Mouse (Mus musculus) stomach, embryonic 14.5 days (tissue): ENCODE measurements around the gene Efna2. TPM values are rescaled to one million over a fixed set of nuclear protein-coding genes. Genes with fewer than 3 reads are reported as not detected.
A peak's percentile ranks its signal among the peaks of the same experiment; 100 is the strongest.

ENCODE experiments used
- ATAC-seq: fragments of 200-750 bp; cut with Nextera tagmentation; 2 replicates; pipeline ENCODE4 v1.8.0; 2017; ENCODE audit warnings: low read depth, moderate TSS enrichment; ENCODE audit not compliant: insufficient number of reproducible peaks, insufficient read depth, low FRiP score
- H3K27ac ChIP-seq: fragments of 300-500 bp; sonication (generic); 2 replicates; pipeline ENCODE4 v1.5.1; 2014; ENCODE audit warnings: mild to moderate bottlenecking, low read length, moderate library complexity, mixed read lengths
- H3K27me3 ChIP-seq: fragments of 300-500 bp; sonication (generic); 2 replicates; pipeline ENCODE4 v1.6.1; 2014; ENCODE audit warnings: low read length, control low read depth, mixed read lengths; ENCODE audit not compliant: control insufficient read depth, insufficient read depth
- H3K36me3 ChIP-seq: fragments of 300-500 bp; sonication (generic); 2 replicates; pipeline ENCODE4 v1.6.1; 2014; ENCODE audit warnings: mild to moderate bottlenecking, control low read depth, low read length, moderate library complexity, mixed read lengths; ENCODE audit not compliant: control insufficient read depth, insufficient read depth
- H3K4me1 ChIP-seq: fragments of 300-500 bp; sonication (generic); 2 replicates; pipeline ENCODE4 v1.6.1; 2014; ENCODE audit warnings: low read length, control low read depth, mixed read lengths; ENCODE audit not compliant: control insufficient read depth, insufficient read depth
- H3K4me2 ChIP-seq: fragments of 300-500 bp; sonication (generic); replicated peaks from 2 replicates; pipeline ENCODE4 v1.6.1; 2014; ENCODE audit warnings: low read depth, low read length, control low read depth
- H3K4me3 ChIP-seq: fragments of 300-500 bp; sonication (generic); 2 replicates; pipeline ENCODE4 v1.5.1; 2014; ENCODE audit warnings: low read depth, low read length, control low read depth
- H3K9ac ChIP-seq: fragments of 300-500 bp; sonication (generic); replicated peaks from 2 replicates; pipeline ENCODE4 v1.6.1; 2014; ENCODE audit warnings: low read depth, mild to moderate bottlenecking, control low read depth, low read length, moderate library complexity, mixed read lengths
- H3K9me3 ChIP-seq: fragments of 300-500 bp; sonication (generic); 2 replicates; pipeline ENCODE4 v1.6.1; 2016; ENCODE audit warnings: low read depth, low read length, control low read depth; ENCODE audit not compliant: control insufficient read depth
- WGBS: fragments of 180-500 bp; shearing (Covaris S2); extraction: QIAGEN DNeasy Blood & Tissue Kit; methylation state at CpG from one replicate; pipeline ENCODE4 v1.1.7; 2014; 5-methylcytosine and 5-hydroxymethylcytosine counted together
- polyA plus RNA-seq: library from polyadenylated mRNA; unstranded; fragments of >200 nt; fragmentation: Nextera tagmentation; extraction: Ambion mirVana; gene quantifications from 2 replicates; pipeline ENCODE4 v1.2.1, GENCODE M21; 2014

Efna2 gene
- polyA plus RNA-seq, 1 experiment from 2014 or later, result 12.2 TPM

DNA sequence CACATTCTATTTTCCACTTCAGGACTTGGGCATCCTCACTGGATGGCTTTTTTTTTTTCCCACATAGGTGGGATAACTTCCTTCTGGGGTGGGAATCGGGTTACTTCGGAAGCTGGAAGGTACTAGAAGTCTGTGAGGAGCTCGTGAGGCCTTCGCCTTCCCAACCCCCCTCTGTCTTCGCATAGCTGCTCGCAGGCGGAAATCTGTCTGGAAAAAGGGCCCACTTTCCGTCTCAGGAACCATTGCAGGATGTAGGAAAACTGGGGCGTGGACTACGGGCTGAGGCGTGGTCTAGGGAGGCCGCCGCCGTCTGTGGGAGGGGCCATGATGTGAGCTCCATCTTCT, 46.8 kb downstream of the Efna2 start:
- 0% methylated on average over 14 of the region's 14 CpGs for WGBS
- Histone ChIP-seq H3K9me3 (no peaks in the 10 kb centered on the region), H3K9ac (0 out of 2 replicates have a peak overlapping the region, but pooled peaks have one; percentile 28), H3K27ac (peak overlapping the region; percentile 92), H3K27me3 (no peaks in the 10 kb centered on the region), H3K4me3 (peak overlapping the region; percentile 12), H3K4me1 (peaks cover 23% of the 10 kb centered on the region; the same call in 1 of the 2 replicates), H3K4me2 (peak overlapping the region; percentile 45), H3K36me3 (peaks cover 23% of the 10 kb centered on the region)
- no peak for ATAC-seq

DNA sequence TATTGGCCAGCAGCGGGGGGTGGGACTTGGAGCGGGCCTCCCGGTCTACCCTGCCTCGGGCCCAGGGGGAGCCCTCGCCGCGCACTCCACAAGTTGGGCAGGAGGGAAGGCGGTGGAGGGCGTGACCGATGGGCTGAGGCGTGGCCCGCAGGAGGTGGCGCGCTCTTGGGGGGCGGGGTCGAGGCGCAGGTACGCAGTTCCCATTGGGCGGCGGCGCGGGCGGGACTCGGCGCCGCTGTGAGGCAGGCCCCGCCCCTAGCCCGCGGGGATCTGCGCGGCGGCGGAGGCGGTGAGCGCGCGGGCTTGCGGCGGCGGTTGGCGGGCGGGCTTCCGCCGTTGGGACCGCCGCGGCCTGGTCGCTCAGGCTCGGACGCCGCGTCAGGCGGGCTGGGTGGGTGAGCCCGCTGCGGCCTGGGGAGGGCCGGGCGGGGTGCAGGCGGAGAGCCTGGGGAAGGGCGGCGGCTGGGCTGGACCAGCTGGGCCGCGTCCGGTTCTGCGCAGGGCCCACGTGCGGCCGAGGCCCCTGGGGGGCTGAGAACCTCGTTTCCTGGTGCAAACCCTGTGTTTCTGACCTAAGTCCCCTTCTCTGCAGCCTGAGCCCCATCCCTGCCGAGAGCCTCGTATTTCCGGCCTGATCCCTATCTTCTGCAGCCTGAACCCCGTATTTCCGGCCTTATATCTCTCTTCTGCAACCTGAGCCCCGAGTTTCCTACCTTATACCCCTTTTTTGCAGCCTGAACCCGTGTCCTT, 47.3 kb downstream of the Efna2 start, which contains the start of gene Mum1:
Gene Mum1, plus strand, starts transcription at position 19 of the 750 bp plus-strand sequence.
- H3K27ac ChIP-seq, result peak within 1 kb of the TSS; percentile 92
- H3K4me2 ChIP-seq, result peak within 1 kb of the TSS; percentile 89
- peaks cover 23% of the 10 kb centered on the region; the same call in 1 of the 2 replicates for H3K4me1 ChIP-seq
- H3K9me3 ChIP-seq, result no peaks in the 10 kb centered on the region
- no peaks in the 10 kb centered on the region for H3K27me3 ChIP-seq
- peaks cover 27% of the 10 kb centered on the region for H3K36me3 ChIP-seq
- peak; percentile 99 for ATAC-seq
- peak within 1 kb of the TSS; percentile 54 for H3K4me3 ChIP-seq
- peak within 1 kb of the TSS; percentile 66 for H3K9ac ChIP-seq
- under 1% methylated on average over 55 of the region's 75 CpGs for WGBS

GRCm38 (mm10) chr10:80227166-80227539, 47.9 kb downstream of the Efna2 start:
- 2% methylated on average over 10 of the region's 10 CpGs for WGBS
- H3K9me3 ChIP-seq, result no peaks in the 10 kb centered on the region
- H3K27me3 ChIP-seq, result no peaks in the 10 kb centered on the region
- H3K36me3 ChIP-seq, result peaks cover 32% of the 10 kb centered on the region
- peak overlapping the region; percentile 89 for H3K4me2 ChIP-seq
- peaks cover 23% of the 10 kb centered on the region; the same call in 1 of the 2 replicates for H3K4me1 ChIP-seq
- peak overlapping the region; percentile 54 for H3K4me3 ChIP-seq
- H3K27ac ChIP-seq, result peak overlapping the region; percentile 78; the same call in 1 of the 2 replicates
- no peak for ATAC-seq
- H3K9ac ChIP-seq, result peak overlapping the region; percentile 66

DNA sequence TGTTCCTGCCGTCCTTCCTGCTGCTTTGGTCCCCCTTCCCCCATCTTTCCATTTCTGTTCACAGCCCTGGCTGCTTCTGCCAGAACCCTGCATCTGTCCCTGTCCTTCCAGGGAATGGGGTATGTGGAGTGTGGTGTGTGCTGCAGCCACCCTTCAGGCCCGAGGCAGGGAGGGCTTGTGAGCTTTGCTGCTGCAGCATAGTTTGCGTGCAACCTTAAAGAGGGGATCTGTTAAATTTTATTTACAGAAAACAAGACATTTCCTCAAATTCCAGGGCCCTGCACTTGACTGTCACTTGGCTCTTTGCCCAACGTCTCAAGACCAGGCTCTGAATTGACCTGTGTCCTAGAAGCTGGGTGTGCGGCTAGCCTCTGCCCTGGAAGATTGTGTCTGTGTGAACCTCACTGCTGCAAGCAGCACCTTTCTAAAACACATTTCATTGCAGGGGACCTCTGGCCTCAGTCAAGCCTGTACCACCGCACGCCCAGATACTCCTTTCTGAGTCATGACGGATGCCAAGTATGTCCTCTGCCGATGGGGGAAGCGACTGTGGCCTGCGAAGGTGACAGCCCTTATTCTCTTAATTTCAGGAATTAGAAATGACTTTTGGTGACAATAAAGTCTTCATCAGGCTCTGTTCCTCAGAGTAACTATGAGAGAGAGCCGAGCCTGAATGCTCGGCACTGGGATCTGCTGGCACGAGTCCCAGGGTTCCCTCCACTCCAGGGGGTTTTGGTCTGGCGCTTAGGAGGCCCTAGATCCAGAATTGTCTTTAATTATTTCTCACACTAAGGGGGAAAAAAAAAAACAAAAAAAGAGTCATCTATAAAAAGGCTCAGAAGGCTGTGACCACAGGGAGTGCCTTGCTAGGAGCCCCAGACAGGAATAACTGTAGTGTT, 48.8 kb downstream of the Efna2 start:
- Histone ChIP-seq H3K9me3 (no peaks in the 10 kb centered on the region), H3K27ac (peak overlapping the region; percentile 78; the same call in 1 of the 2 replicates), H3K36me3 (peaks cover 42% of the 10 kb centered on the region), H3K4me2 (peak overlapping the region; percentile 89), H3K4me3 (peak overlapping the region; percentile 54), H3K9ac (no peak overlapping the region; the same call in 1 of the 2 replicates), H3K27me3 (no peaks in the 10 kb centered on the region), H3K4me1 (peaks cover 26% of the 10 kb centered on the region; the same call in 1 of the 2 replicates)
- 49% methylated on average over 15 of the region's 15 CpGs for WGBS
- ATAC-seq, result no peak

DNA sequence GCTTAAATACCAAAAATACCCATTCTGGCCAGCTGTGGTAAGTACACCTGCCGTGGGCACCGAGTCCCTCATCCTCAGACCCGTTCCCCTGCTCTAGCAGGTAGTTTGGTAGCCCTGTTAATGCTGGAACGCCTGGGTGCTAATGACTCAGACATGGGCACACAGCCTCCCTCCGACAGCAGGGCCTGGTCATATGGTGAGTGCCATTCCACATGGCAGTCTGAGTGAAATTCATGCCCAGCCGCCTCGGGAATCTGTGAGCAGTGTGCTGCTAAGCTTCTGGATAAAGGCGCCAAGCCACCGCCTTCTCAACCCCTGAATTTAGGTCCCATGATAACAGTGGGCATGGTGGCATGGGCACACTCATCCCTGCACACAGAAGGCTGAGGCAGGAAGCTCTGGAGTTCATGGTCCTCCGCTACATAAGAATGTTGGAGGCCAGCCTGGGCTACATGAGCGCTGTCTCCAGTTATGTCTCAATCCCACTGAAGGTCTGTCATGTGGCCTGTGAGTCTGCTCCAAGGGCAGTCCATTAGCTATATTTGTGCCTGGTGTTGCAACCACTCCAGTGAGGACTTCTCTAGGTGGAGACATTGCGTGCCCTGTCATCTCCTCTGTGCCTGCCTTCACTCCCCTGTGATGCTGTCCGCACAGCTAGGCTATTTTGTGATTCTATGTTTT, 57.0 kb downstream of the Efna2 start:
- ATAC-seq, result 0 out of 2 replicates have a peak, but pooled peaks have one; percentile 7
- no peaks in the 10 kb centered on the region for H3K9me3 ChIP-seq
- H3K27me3 ChIP-seq, result no peaks in the 10 kb centered on the region
- H3K36me3 ChIP-seq, result peaks cover 94% of the 10 kb centered on the region
- peaks cover 3% of the 10 kb centered on the region; the same call in 1 of the 2 replicates for H3K4me1 ChIP-seq
- 96% methylated on average over 13 of the region's 13 CpGs for WGBS
- no peak overlapping the region for H3K9ac ChIP-seq
- no peak overlapping the region for H3K4me3 ChIP-seq
- H3K27ac ChIP-seq, result no peak overlapping the region
- no peak overlapping the region for H3K4me2 ChIP-seq

GRCm38 (mm10) chr10:80237020-80237419, 57.7 kb downstream of the Efna2 start:
- ATAC-seq, result no peak
- no peak overlapping the region for H3K9ac ChIP-seq
- peaks cover 92% of the 10 kb centered on the region for H3K36me3 ChIP-seq
- peaks cover 3% of the 10 kb centered on the region; the same call in 1 of the 2 replicates for H3K4me1 ChIP-seq
- WGBS, result 89% methylated on average over 4 of the region's 4 CpGs
- no peaks in the 10 kb centered on the region for H3K9me3 ChIP-seq
- no peak overlapping the region for H3K27ac ChIP-seq
- H3K4me2 ChIP-seq, result no peak overlapping the region
- no peak overlapping the region for H3K4me3 ChIP-seq
- no peaks in the 10 kb centered on the region for H3K27me3 ChIP-seq

- H3K36me3 ChIP-seq, result peaks cover 91% of the 10 kb centered on the region
- no peaks in the 10 kb centered on the region for H3K9me3 ChIP-seq
- H3K4me2 ChIP-seq, result no peak overlapping the region
- no peak overlapping the region for H3K4me3 ChIP-seq
- no peaks in the 10 kb centered on the region for H3K27me3 ChIP-seq
- no peak for ATAC-seq
- H3K4me1 ChIP-seq, result no peaks in the 10 kb centered on the region
- 89% methylated on average over 3 of the region's 3 CpGs for WGBS
- no peak overlapping the region for H3K9ac ChIP-seq
- H3K27ac ChIP-seq, result no peak overlapping the region
Measured at GRCm38 (mm10) chr10:80238306-80238705, 59.0 kb downstream of the Efna2 start.
